Mouse (Mus musculus) olfactory bulb, adult 2 months (tissue): ENCODE data around the gene Aspn. TPM values are rescaled to one million over a fixed set of nuclear protein-coding genes. Genes with fewer than 3 reads are reported as not detected.
"Not testable (repeated sequence)": the region's sequence is repeated elsewhere in the genome, so short reads cannot be mapped to it uniquely, and the experiment has no call there.

ENCODE experiments used
- H3K27ac ChIP-seq: fragments of 200-500 bp; 2 replicates; pipeline ENCODE4 v1.5.1; 2012; ENCODE audit warnings: low read depth, low read length; ENCODE audit not compliant: insufficient read depth
- H3K4me1 ChIP-seq: fragments of 200-500 bp; 2 replicates; pipeline ENCODE4 v1.6.1; 2012; ENCODE audit warnings: low read length; ENCODE audit not compliant: control insufficient read depth, insufficient read depth
- H3K4me3 ChIP-seq: fragments of 200-500 bp; 2 replicates; pipeline ENCODE4 v1.5.1; 2012; ENCODE audit warnings: mild to moderate bottlenecking, low read depth, low read length, moderate library complexity; ENCODE audit not compliant: insufficient read depth
- CTCF ChIP-seq: fragments of 200-500 bp; IDR thresholded peaks from 2 replicates; pipeline ENCODE4 v1.5.1; 2012; ENCODE audit warnings: low read depth, mild to moderate bottlenecking, low read length, moderate library complexity; ENCODE audit not compliant: insufficient read depth
- POLR2A ChIP-seq: fragments of 200-500 bp; IDR thresholded peaks from 2 replicates; pipeline ENCODE4 v1.6.1; 2012; ENCODE audit warnings: mild to moderate bottlenecking, low read depth, low read length, moderate library complexity; ENCODE audit not compliant: insufficient read depth
- WGBS: fragments of 180-500 bp; shearing (Covaris S2); methylation state at CpG from one replicate; pipeline ENCODE4 v1.1.7; 2018; 5-methylcytosine and 5-hydroxymethylcytosine counted together
- polyA plus RNA-seq: library from polyadenylated mRNA; stranded (reverse); fragments of >200 nt; gene quantifications from 2 replicates; pipeline ENCODE4 v1.2.4, GENCODE M21; 2012; ENCODE audit warnings: low replicate concordance; ENCODE audit not compliant: missing spikeins, insufficient read depth, insufficient read length

The Aspn gene
- polyA plus RNA-seq, 1 experiment, result not detected

GRCm38 (mm10) chr13:49571418-49571817 is 27.2 kb downstream of the Aspn start:
- no peak for TF ChIP-seq CTCF
- Histone ChIP-seq H3K27ac (no peak overlapping the region), H3K4me3 (no peak overlapping the region), H3K4me1 (no peaks in the 10 kb centered on the region)
- 89% methylated on average over 2 of the region's 2 CpGs for WGBS

GRCm38 (mm10) chr13:49581541-49582530 is 37.6 kb downstream of the Aspn start, which contains the start of gene Omd:
Gene Omd (plus strand): TSS chr13:49582462.
- 51% methylated on average over 8 of the region's 8 CpGs for WGBS
- Histone ChIP-seq H3K27ac (no peak within 1 kb of the TSS), H3K4me3 (no peak within 1 kb of the TSS), H3K4me1 (no peaks in the 10 kb centered on the region)
- TF ChIP-seq POLR2A (no peak), CTCF (no peak)

GRCm38 (mm10) chr13:49583859-49584258 is 39.6 kb downstream of the Aspn start:
- no peak overlapping the region for H3K27ac ChIP-seq
- no peak overlapping the region for H3K4me3 ChIP-seq
- TF ChIP-seq POLR2A (no peak), CTCF (no peak)
- no peaks in the 10 kb centered on the region for H3K4me1 ChIP-seq

GRCm38 (mm10) chr13:49584307-49585005 is 40.2 kb downstream of the Aspn start:
- TF ChIP-seq CTCF, result no peak

DNA sequence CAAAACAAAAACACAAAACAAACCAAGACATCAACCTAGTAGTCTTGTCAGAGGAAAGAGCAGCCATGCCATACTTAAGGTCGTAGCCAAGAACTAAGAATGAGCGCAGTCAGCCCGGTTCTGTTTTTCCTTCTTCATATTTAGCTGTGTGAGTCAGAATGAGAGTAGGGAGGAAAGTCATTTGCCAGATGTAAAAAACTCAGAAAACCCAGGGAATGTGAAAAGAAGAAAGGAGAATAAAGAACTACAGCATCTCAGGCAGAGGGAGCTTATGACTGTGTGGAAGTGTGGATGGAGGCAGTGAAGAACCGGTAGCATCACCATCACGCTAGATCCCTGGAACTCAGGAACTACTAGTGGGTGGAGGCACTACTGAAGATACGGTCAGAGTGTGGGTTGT is 41.8 kb downstream of the Aspn start:
- Histone ChIP-seq H3K4me1 (no peaks in the 10 kb centered on the region), H3K4me3 (no peak overlapping the region), H3K27ac (no peak overlapping the region)
- 73% methylated on average over 6 of the region's 6 CpGs for WGBS
- TF ChIP-seq POLR2A (no peak), CTCF (no peak)

More at GRCm38 (mm10) chr13:49584307-49585005, 40.2 kb downstream of the Aspn start:
- Histone ChIP-seq H3K4me1 (no peaks in the 10 kb centered on the region), H3K4me3 (no peak overlapping the region), H3K27ac (no peak overlapping the region)
- WGBS, result 69% methylated on average over 8 of the region's 8 CpGs

GRCm38 (mm10) chr13:49602541-49602940 is 58.3 kb downstream of the Aspn start:
- 52% methylated on average over 2 of the region's 2 CpGs for WGBS
- H3K27ac ChIP-seq, H3K4me1 ChIP-seq, H3K4me3 ChIP-seq: not testable (repeated sequence)

GRCm38 (mm10) chr13:49603603-49604002 is 59.4 kb downstream of the Aspn start:
- TF ChIP-seq CTCF, result no peak
- TF ChIP-seq POLR2A, result no peak
- no peak overlapping the region for H3K27ac ChIP-seq
- no peaks in the 10 kb centered on the region for H3K4me1 ChIP-seq
- no peak overlapping the region for H3K4me3 ChIP-seq

GRCm38 (mm10) chr13:49607714-49608113 is 63.5 kb downstream of the Aspn start, which contains the start of gene Ogn:
Gene Ogn (plus strand): TSS chr13:49608046.
- H3K4me1 ChIP-seq, result no peaks in the 10 kb centered on the region
- no peak for TF ChIP-seq POLR2A
- no peak for TF ChIP-seq CTCF
- H3K4me3 ChIP-seq, result no peak within 1 kb of the TSS
- WGBS, result 60% methylated on average over 4 of the region's 4 CpGs
- no peak within 1 kb of the TSS for H3K27ac ChIP-seq

DNA sequence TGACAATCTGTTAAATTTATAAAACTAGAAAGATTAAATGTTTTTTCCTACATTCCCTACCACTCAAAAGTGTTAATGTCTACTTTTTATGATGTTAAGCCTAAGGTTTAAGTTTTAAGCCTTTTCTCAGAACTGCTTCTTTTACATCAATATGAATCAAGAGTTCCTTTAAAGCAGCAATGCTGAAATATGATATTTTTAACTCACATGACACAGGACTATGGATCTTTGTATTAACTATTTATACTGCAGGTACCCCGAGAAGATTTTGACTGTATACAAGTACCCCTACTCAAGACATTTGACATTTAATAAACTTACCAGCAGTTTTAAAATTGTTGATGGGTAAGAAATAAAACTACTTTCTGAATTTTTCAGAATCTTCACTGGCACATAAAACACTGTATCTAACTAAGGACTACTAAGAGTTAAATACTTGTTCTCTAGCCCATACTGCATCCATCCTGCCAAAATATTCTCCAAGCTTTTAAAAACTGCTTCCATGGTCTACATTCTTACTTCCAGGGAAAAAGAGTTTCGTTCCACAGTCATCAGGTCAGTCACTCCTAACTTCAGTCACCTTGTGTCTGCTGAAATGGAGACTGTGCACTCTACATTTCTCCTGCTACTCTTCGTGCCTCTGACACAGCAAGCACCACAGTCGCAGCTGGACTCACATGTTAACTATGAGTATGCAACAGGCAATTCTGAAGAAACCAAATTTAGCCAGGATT is 64.5 kb downstream of the Aspn start:
- TF ChIP-seq POLR2A, result no peak
- TF ChIP-seq CTCF, result no peak
- no peak overlapping the region for H3K27ac ChIP-seq
- H3K4me1 ChIP-seq, result no peaks in the 10 kb centered on the region
- 70% methylated on average over 4 of the region's 4 CpGs for WGBS
- H3K4me3 ChIP-seq, result no peak overlapping the region

DNA sequence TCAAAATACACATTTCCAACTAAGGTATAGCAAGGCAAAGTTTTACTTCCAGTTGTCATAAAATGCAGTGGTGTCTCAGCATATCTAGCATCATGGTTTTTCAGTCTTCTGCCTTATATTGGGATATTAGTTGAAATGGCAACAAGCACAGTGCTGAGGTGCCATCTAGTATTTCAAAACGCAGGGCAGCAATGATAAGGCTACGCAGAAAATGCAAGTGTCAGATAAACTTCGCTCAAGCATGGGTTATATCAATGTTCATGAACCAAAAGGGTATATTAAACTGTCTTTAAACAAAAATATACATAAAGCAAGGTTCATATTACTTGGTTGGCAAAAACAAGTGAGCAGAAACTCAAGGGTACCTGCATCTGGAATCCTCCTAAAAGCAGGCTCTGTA is 72.8 kb downstream of the Aspn start:
- H3K4me1 ChIP-seq, result no peaks in the 10 kb centered on the region
- no peak overlapping the region for H3K4me3 ChIP-seq
- TF ChIP-seq CTCF (no peak), POLR2A (no peak)
- WGBS, result 97% methylated on average over 3 of the region's 3 CpGs
- no peak overlapping the region for H3K27ac ChIP-seq

Other genes starting within 250 kb of the Aspn start
- gene Fgd3, start 224.1 kb upstream of the Aspn start, polyA plus RNA-seq, result not detected in 2 replicates
- 48.0 TPM in 1 of 2 replicates, not detected in the other for gene Bicd2, start 202.9 kb upstream of the Aspn start, polyA plus RNA-seq
- not detected in 2 replicates for gene Ippk, start 123.2 kb upstream of the Aspn start, polyA plus RNA-seq
- gene Tes3-ps, start 51.1 kb upstream of the Aspn start, polyA plus RNA-seq, result not detected in 2 replicates
- not detected in 2 replicates for gene Ecm2, start 39.6 kb upstream of the Aspn start, polyA plus RNA-seq
- not detected in 2 replicates for gene Omd, start 38.0 kb downstream of the Aspn start, polyA plus RNA-seq
- gene Ogn, start 63.6 kb downstream of the Aspn start, polyA plus RNA-seq, result not detected in 2 replicates
- gene Cenpp, start 108.3 kb downstream of the Aspn start, polyA plus RNA-seq, result not detected in 2 replicates
- not detected in 2 replicates for gene Nol8, start 108.6 kb downstream of the Aspn start, polyA plus RNA-seq
- gene Iars, start 137.7 kb downstream of the Aspn start, polyA plus RNA-seq, result not detected in 2 replicates